Mouse (Mus musculus): ENCODE results near the gene Psmc3ip. TPM values are rescaled to one million over a fixed set of nuclear protein-coding genes. Genes with fewer than 3 reads are reported as not detected.
"Not testable (repeated sequence)": the region's sequence is repeated elsewhere in the genome, so short reads cannot be mapped to it uniquely, and the experiment has no call there.

The Psmc3ip gene
- 1 to 10 TPM; 5.8 to 6.6 TPM for total RNA-seq (2021)
- long read RNA-seq, experiment 1, partial matches to known transcripts = 1 of 2 reads
- long read RNA-seq, experiment 1, other reads (novel, unspliced or antisense) = 0 of 2 reads
- long read RNA-seq, experiment 2, partial matches to known transcripts = 2 of 4 reads
- long read RNA-seq, experiment 2, other reads (novel, unspliced or antisense) = 0 of 4 reads

DNA sequence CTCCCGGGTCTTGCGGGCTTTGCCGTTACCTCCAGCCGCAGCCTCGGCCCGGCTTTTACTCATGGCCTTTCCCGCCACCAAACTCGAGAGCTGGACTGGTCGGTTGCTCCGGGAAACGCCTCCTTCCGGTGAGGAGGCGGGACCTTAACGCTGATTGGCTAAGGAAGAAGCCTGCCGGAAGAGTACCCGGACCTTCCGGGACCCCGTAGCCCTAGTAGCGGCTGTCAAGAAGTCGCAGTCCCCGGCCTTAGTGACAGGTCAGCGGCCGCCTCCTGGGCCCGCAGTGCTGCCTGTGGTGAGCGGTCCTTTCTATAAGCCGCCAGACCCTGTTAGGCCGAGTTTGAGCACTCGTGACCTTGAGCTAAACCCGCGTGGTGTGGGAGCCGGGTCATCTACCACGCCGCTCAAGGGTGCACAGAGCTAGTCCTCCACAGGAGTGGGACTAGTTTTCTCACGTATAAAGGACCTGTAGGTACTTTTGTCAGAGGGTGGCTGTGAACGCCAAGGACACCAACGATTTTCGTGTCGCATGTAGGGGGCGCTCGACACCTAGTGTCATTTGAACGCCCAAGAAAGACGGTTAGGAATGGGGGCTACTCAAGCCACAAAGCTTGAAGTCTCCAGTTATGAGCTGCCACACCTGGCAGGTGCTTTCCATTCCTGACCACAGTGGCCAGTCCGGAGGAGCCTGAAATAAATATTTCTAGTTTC is at the start of gene Psmc3ip:
Gene Psmc3ip (minus strand): TSS at position 123 of the 711 bp plus-strand sequence.
- DNase-seq = peak; percentile 95 to 96

DNA sequence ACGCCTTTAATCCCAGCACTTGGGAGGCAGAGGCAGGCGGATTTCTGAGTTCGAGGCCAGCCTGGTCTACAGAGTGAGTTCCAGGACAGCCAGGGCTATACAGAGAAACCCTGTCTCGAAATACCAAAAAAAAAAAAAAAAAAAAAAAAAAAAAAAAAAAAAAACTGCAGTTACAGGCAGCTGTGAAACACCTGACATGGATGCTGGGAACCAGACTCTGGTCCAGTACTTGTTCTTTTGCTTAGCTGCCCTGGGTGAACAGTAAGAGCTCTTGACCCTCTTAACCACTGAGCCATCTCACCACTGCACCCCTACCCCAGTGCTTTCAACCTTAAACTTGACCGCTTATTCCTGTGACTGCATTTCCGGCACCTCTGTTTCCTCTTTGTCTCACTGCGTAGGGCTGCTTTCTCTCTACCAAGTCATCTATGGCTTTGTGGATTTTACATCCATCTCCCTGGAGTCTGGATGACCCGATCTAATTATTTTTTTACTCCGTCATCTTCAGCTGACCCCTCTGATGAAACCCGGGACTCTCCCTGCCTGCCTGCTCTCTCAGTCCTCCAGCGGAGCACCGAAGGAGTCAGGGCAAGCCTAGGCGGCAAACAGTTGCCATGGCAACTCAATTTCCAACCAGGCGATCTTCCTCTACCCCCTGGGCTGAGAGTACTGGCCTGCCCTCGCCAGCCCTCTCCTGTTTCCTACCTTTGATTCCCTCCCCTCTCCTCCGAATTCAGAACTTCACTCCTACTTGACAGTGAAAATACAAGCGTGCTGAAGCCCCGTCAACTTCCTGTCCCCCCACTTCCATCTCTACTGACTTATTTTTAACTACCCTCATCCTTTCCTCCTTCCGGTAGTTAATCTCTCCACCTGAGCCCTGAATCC is 48.3 kb upstream of the Psmc3ip start:
- peak; percentile 54 for DNase-seq

DNA sequence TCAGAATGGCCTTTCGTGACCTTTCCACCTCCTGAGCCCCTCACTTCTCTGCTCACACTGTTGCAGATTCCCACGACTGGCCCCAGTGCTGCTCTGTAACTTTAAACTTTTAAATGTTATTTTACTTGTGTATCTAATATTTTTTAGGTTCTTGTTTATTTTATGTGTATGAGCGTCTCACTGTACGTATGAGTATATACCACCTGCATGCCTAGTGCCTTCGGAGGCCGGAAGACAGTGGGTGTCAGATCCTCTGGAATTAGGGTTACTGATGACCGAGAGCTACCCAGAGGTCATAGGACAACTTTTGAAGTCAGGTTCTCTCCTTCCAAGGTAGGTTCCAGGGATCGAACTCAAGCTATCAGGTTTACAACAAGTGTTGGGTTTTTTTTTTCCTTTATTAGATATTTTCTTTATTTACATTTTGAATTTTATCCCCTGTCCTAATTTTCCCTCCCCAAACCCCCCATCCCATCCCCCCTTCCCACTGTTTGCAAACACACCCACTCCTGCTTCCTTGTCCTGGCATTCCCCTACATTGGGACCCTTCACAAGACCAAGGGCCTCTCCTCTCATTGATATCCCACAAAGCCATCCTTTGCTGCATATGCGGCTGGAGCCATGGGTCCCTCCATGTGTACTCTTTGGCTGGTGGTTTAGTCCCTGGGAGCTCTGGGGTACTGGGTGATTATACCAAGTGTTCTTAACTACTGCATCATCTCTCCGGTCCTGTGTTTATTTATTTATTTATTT is 47.2 kb upstream of the Psmc3ip start:
- no peak for DNase-seq

DNA sequence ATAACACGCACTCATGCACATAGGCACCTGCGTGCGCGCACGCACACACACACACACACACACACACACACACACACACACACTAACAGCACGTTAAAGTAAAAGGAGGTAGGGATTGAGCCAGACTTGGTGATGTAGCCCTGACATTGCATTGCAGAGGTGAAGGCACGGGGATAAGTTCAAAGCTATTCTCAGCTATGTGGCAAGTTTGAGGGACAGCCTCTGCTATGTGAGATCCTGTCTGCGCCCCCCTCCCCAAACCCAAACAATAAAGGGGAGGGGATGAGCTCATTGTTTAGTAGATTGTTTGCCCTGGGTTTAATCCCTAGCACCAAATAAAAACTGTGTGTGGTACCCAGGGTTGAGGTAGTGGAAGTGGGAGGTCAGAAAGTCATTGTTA is 45.9 kb upstream of the Psmc3ip start:
- no peak for DNase-seq

DNA sequence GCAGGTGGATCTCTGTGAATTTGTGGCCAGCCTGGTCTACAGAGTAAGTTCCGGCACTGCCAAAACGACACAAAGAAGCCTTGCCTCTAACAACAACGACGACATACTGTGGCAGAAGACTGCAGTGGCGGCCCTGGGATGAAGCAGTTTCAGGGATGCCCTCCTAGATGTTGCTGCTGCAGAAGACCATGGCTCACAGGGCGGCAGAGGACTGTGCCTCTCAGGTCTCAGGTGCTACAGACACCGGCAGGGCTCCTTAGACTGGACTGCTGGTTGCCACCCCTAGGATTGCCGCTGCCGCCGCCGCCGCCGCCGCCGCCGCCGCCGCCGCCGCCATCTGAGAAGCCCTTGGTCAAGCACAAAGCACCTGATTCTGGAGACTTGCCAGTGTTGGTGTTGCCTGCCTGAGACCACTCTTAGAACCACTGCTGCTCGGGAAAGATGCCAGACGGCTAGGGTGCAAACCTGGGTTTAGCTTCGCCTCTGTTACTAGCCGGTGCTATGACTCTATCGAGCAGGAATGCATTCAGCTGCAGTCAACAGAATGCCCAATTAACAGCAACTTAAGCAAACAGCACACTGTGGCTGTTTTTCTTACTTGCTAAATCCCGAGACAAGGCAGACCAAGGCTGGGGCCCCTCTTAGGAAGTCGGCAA is 45.1 kb upstream of the Psmc3ip start:
- DNase-seq = no peak

DNA sequence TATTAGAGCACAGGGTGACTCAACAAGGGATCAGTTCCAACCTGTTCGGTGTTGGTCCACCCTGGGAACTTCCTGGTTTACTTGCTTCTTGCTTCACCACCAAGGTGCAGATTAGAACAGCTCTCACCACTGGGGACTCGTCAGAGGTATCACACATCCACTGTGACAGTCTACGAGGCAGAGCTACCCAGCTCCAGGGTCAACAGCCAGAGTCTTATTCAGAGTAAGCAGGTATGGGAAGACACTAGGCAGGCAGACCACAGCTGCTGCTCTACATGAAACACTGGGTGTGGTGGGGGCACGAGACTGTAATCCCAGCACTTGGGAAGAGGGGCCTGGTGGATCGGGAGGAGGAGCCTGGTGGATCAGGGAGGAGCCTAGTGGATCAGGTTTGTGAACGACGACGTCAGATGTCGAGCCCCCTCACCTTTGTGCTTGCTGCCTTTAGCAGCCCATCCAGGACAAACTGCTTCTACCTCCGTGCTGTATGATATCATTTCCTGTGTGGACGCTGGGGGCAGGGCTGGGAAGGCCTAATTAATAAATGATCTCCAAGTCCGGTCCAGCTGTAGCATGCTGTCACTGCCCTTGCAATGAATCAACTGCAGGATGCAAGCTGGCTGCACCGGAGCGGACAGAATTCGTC is 43.4 kb upstream of the Psmc3ip start:
- DNase-seq = peak; percentile 63 to 74

DNA sequence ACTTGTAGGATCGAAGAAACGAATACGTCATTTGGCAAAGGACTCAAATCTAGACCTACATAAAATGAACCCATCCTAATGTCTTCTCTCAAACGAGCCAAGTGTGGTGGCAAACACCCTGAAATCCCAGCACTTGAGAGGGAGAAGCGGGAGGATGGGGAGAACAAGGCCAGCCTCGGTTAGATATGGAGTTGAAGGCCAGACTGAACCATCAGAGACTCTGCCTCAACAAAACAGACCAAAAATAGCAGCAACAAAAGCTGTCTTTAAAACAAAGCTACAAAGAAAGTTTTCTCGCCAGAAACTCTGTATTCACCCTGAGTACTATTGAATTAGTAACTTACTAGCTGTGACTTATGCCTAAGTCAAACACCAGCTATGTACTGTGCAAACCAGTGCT is 41.8 kb upstream of the Psmc3ip start:
- DNase-seq = no peak

DNA sequence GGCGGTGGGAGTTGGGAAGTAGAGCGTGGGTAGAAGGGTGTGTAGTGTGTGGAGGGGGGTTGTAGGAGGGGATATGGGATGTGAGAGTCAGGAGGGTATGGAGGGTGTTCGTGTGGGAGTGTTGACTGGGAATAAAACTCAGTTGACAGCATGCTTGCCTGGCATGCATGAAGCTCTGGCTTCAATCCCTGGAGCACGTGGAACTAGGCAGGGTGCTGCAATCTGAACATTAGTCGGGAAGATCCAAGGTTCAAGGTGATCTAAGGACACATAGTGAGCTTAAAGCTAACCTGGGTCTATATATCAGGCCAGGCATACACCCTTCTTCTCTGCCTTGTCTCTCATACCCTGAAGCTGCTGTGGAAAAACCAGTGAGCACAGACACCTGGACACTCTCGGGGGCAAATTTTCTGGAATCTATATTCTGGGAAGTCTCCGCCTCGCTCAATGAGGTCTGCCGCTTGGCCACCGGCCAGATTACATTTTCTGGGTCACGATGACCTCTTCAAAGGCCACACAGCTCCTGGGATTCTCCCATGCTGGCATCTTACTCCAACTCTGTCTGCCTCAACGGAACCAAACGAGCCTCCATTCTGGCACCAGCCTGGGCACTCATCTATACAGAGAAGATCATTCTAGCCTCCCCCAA is 39.1 kb upstream of the Psmc3ip start:
- DNase-seq = peak; percentile 75 to 80

DNA sequence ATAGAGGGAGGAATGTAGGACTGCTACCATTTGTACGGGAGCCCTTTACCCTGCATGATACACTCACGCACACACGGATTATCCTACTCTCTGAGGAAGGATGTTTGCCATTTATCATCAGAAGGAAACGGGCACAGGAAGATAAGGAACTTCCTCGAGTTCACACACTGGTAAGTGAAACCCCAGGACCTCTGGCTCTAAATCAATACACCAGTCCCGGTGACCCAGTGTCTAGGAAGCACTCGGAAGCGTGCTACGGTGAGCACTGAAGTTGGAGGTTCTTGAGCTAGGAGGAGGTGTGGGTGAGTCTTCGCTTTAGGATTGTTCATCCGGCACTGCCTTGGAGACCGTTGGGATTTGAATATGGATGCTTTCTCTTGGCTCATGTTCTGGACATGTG is 37.8 kb upstream of the Psmc3ip start:
- DNase-seq = peak in 1 of 2 experiments; percentile 15

DNA sequence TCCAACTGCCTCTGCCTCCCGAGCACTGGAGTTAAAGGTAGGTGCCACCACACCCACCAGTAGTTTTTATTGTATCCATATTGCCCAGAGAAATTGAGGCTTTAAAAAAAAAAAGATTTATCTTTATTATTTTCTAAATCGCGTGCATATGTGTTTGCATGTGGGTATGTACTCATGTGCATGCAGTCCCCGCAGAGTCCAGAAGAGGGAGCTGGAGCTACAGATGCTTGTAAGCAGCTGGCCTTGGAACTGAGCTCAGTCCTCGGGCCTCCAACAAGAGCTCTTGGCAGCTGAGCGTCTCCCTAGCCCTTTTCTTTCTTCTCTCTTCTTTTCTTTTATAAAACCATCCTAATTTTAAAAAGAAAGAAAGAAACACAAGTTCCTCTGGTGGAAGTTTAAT is 36.5 kb upstream of the Psmc3ip start:
- DNase-seq = peak in 1 of 2 experiments; percentile 41

DNA sequence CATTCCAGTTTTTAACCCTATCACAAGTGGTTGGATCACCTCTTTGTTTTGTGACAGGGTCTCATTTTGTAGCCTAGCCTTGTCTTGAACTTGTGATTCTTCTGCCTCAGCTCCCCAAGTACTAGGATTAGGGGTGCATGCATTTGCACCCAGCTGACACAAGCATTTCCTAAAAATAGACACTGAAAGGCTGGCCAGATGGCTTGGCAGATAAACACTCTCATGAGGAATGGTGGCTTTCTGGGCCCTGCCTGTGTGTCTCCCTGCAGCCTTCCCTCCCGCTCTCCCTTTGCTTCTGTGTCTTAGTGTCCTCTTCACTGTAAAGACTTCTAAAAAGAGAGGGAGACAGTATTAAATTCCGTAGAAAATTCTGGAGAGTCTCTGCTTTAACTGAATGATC is 36.0 kb upstream of the Psmc3ip start:
- no peak for DNase-seq

DNA sequence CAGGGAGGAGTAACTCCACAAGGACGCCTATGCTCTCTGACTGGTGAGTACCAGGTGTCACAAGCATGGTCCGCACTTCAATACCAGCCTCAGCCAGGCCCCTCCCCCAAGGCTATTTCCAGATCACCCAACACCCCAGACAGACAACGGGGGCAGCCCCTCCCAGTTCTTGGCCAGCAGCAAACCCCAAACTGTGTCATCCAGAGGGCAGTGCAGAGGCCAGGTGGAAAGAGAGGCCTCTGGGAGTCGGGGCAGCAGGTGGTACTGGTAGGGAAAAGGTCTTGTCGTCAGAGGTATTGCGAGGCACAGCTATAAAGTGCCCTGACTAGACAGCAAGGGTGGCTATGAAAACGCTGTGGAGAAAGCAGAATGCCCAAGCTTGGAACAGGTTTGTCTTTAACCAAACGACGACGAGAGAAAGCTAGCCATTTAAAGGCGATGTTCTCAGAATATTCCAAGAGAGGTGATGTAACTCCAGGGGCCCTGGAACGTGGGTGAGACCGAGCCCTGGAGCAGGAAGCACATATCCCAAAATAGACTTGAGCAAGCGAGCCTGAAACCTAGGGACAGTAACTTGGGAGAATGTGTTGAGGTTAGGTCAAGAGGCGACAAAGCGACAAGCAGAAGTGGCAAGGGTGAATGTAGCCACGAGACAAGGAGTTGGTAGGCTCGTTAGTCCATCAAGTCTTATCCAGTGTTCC is 35.0 kb upstream of the Psmc3ip start:
- peak in 1 of 2 experiments; percentile 65 for DNase-seq

DNA sequence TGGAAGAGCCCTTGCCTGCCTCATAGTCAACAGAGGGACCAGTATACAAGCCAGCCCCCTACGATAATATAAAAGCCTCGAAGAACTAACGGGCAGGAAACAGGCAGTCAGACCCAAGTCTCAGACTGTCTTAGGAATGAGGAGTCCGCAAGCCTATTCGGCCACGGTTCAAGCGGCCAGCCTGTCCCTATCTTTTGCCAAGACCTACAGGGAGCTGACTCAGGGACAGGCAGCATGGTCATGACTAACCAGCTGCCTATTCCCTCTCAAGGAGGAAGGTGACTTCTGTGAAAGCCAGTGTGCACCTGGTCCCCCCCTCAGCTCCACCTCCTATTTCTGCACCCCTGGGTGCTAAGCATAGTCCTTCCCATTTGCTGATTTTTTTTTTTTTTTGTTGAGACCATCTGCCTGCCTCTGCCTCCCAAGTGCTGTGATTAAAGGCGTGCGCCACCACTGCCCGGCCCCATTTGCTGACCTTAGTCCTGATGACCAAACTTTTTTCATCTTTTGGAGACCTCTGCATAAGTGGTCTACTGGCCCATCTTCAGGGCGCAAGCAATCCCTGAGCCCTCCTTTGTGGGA is 33.9 kb upstream of the Psmc3ip start:
- peak; percentile 43 to 52 for DNase-seq

DNA sequence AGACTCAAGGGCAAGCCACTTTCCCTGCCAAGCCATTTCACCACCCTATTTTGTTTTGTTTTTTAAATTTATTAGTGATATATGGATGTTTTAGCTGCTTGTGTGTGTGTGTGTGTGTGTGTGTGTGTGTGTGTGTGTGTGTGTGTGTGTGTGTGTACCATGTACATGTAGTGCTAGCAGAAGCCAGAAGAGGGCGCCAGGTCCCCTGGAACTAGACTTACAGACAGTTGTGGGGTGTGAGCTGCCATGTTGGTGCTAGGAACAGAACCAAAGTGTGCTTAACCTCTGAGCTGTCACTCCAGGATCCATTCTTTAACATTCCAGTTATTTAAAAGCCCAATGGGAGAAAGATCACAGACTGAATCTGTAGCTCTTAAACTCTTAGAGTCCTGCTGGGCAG is 31.8 kb upstream of the Psmc3ip start:
- peak in 1 of 2 experiments; percentile 17 for DNase-seq

DNA sequence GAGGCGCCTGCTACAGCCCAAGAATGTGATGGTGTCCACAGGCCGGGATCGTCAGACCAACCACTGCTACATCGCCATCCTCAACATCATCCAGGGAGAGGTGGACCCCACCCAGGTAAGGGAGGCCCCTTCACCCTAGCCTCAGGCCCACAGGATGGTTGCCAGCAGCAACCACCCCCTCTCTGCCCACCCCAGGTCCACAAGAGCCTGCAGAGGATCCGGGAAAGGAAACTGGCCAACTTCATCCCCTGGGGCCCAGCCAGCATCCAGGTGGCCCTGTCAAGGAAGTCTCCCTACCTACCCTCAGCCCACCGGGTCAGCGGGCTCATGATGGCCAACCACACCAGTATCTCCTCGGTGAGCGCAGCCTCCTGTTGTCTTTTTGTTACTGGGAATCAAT is 29.8 kb upstream of the Psmc3ip start:
- not testable (repeated sequence) for DNase-seq

DNA sequence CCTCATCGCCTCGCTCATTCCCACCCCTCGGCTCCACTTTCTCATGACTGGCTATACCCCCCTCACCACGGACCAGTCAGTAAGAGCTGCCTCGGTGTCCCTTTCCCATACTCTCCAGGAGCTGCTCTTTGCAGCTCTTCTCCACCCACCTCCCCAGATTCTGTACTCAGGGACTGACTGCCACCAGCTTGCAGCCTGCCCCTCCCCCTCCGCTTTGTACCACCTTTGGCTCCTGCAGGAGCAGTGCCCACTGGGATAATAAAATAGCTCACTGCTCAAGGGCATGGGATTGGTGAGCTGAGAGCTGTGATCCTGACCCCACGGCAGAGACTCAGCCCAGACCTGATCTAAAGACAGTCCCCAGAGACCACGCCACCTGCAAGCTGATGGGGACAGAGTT is 29.3 kb upstream of the Psmc3ip start:
- DNase-seq = not testable (repeated sequence)

DNA sequence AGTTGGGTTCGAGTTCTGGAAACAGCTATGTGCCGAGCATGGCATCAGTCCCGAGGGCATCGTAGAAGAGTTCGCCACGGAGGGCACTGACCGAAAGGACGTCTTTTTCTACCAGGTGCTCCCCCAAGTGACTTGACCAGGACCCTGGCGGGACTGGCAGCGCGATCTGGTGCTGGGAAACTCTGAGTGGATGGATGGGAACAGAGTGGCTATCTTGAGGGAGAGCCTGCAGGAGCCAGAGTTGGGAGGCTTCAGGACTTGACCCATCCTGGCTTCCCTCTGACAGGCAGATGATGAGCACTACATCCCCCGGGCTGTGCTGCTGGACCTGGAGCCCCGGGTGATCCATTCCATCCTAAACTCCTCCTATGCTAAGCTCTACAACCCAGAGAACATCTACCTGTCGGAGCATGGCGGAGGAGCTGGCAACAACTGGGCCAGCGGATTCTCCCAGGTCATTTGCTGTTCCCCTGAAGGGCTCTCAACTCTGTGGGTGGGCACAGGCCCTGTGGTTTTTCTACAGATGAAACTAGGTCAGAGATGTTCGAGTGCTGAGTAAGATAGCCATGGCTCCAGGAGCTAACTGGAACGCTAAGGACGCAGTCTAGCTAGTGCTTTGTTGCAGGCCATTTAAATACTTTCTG is 25.4 kb upstream of the Psmc3ip start:
- DNase-seq = no peak

DNA sequence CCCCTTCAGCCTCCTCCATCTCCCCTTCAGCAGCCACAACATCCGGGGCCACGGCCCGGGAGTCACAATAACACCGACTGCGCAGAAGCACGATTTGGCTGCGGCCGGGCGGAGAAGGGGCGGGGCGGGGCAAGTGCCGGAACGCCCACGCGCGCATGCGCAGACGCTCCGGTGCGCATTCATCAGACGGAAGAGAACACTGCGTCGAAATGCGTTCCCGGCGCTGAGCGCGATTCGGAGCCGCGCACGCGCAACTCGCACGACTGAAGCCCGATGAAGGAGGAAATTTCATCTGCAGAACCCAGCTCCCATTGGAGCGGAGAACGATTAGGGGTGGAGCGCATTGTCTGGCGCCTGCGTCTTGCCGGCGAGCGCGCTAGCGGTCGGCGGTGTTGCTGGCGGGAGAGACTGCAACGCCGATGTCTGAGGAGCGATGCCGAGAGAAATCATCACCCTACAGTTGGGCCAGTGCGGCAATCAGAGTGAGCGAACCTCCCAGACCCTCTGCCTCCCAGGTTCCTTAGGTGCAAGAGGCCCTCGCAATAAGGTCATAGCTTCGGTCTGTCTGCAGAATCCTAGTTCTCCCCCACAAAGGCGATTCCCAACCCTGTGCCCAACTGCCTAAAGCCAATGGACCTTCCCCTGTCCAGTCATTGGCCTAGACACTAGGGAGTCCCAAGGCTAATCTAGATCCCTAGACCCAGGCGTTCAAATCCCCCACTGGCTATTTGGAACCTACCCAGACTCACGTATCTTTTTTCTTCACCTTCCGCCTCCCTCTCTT is 24.7 kb upstream of the Psmc3ip start, which contains the start of the genes Retreg3 and Tubg1:
Gene Retreg3 (minus strand): TSS at position 133 of the 784 bp plus-strand sequence.
Gene Tubg1 (plus strand): TSS at position 178 of the 784 bp plus-strand sequence.
- DNase-seq = peak; percentile 99

All from adrenal gland, postnatal 36 days (tissue).